Mouse (Mus musculus) C2C12 (cell line): ENCODE results near the gene Msantd2. TPM values are rescaled to one million over a fixed set of nuclear protein-coding genes. Genes with fewer than 3 reads are reported as not detected.

Experiments
- H3K27me3 ChIP-seq: one replicate; pipeline ENCODE4 v1.6.1; 2011; ENCODE audit not compliant: control insufficient read depth, insufficient read depth, insufficient read length
- H3K36me3 ChIP-seq: one replicate; pipeline ENCODE4 v1.6.1; 2011; ENCODE audit not compliant: control insufficient read depth, insufficient read depth
- H3K4me3 ChIP-seq: one replicate; pipeline ENCODE4 v1.5.1; 2011; ENCODE audit warnings: mild to moderate bottlenecking, control low read depth; ENCODE audit not compliant: poor library complexity, insufficient read depth, severe bottlenecking
- H3K79me2 ChIP-seq: one replicate; pipeline ENCODE4 v1.6.1; 2011; ENCODE audit not compliant: control insufficient read depth, insufficient read depth
- H3K79me3 ChIP-seq: one replicate; pipeline ENCODE4 v1.6.1; 2011; ENCODE audit warnings: low read depth, control low read depth
- H3ac ChIP-seq: one replicate; pipeline ENCODE3; 2011; ENCODE audit warnings: low read depth; ENCODE audit not compliant: control insufficient read depth, insufficient read length
- CEBPB ChIP-seq: IDR thresholded peaks from one replicate; pipeline ENCODE4 v1.6.1; 2011; ENCODE audit warnings: low read depth, mild to moderate bottlenecking, control low read depth, moderate library complexity
- CTCF ChIP-seq: IDR thresholded peaks from one replicate; pipeline ENCODE4 v1.5.1; 2011; ENCODE audit not compliant: control insufficient read depth, insufficient read depth, insufficient read length
- FOSL1 ChIP-seq: IDR thresholded peaks from one replicate; pipeline ENCODE4 v1.8.0; 2011; ENCODE audit warnings: mild to moderate bottlenecking, low read length; ENCODE audit not compliant: poor library complexity, insufficient read depth, severe bottlenecking
- MAX ChIP-seq: IDR thresholded peaks from one replicate; pipeline ENCODE4 v1.6.1; 2011; ENCODE audit warnings: mild to moderate bottlenecking, control low read depth
- MYOD1 ChIP-seq: IDR thresholded peaks from one replicate; pipeline ENCODE4 v1.6.1; 2011; ENCODE audit warnings: low read depth; ENCODE audit not compliant: control insufficient read depth, insufficient read length
- MYOG ChIP-seq: IDR thresholded peaks from one replicate; pipeline ENCODE4 v1.6.1; 2011; ENCODE audit not compliant: control insufficient read depth, insufficient read length; ENCODE audit errors: extremely low read depth
- USF1 ChIP-seq: IDR thresholded peaks from one replicate; pipeline ENCODE4 v1.6.1; 2011; ENCODE audit warnings: low read depth, mild to moderate bottlenecking, control low read depth, moderate library complexity
- polyA plus RNA-seq: library from polyadenylated mRNA; unstranded; fragments of >200 nt; fragmentation: generic; extraction: Trizol; gene quantifications from one replicate; pipeline ENCODE4 v1.2.1, GENCODE M21; 2012; ENCODE audit warnings: missing spikeins

The Msantd2 gene
- polyA plus RNA-seq, 1 experiment, result 8.4 TPM

DNA sequence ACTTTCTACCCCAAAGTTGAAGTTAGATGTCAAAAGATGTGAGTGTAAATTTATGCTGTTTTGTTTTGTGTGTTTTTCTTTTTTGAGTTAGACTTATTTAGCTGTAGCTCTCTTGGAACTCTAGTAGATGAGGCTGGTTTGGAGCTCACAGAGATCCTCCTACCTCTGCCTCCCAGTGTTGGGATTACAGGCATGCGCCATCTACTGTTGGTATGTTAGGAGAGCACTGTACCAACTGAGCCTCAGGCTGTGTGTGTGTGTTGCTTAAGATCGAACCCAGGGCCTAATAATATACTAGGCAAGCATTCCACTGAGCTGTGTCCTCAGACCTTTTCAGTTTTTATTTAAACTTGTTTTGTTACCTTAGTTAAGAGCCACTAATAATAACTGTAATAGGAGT, 23.0 kb downstream of the Msantd2 start:
- Histone ChIP-seq H3K79me2 (peaks cover 94% of the 10 kb centered on the region), H3K79me3 (peaks cover 31% of the 10 kb centered on the region), H3K4me3 (no peak overlapping the region), H3K36me3 (no peaks in the 10 kb centered on the region), H3ac (no peak overlapping the region), H3K27me3 (no peaks in the 10 kb centered on the region)
- TF ChIP-seq USF1 (no peak), MYOG (no peak), CTCF (no peak), MAX (no peak), FOSL1 (no peak), MYOD1 (no peak)

DNA sequence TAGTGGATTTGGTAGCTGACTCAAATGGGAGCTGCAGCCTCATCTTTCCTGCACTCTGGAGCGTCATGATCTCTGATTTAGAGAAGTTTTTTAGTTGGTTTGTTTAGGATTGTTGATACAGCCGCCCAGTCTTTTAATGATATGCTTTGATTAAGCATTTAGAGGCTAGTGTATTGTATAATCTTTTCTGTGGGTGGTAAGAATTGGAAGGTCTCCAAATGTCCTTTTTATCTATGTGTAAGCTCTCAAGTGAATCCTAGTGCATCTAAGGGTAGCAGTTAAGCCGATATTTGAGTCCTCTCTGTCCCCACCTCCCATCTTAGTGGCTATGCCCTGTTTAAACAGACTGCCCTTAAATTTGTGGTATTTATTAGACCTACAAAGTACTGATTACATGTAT, 25.3 kb downstream of the Msantd2 start:
- Histone ChIP-seq H3ac (no peak overlapping the region), H3K36me3 (no peaks in the 10 kb centered on the region), H3K79me2 (peaks cover 74% of the 10 kb centered on the region), H3K4me3 (no peak overlapping the region), H3K27me3 (no peaks in the 10 kb centered on the region), H3K79me3 (peaks cover 27% of the 10 kb centered on the region)
- no peak for TF ChIP-seq USF1
- no peak for TF ChIP-seq MAX
- TF ChIP-seq CEBPB, result no peak
- TF ChIP-seq MYOG, result no peak
- TF ChIP-seq MYOD1, result no peak
- no peak for TF ChIP-seq CTCF
- TF ChIP-seq FOSL1, result no peak

DNA sequence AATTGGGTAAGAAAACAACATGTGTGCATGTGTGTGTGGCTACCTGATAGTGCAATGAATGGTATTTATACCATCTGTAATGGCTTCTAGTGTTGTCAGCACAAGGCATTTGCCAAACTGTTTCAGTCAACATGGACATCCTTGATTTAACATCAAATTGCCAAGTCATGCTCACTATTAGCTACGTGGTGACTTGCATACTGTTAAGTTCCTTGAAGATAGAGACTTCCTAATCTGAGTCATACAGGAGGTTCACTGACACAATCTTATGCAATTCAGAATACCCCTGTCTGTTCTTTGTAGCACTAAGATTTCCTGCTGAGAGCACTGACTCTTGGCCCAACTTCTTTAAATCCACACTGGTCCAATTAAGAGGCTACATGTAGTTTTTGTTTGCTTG, 28.3 kb downstream of the Msantd2 start:
- Histone ChIP-seq H3ac (no peak overlapping the region), H3K36me3 (no peaks in the 10 kb centered on the region), H3K79me2 (peaks cover 45% of the 10 kb centered on the region), H3K27me3 (no peaks in the 10 kb centered on the region), H3K4me3 (no peak overlapping the region), H3K79me3 (peaks cover 19% of the 10 kb centered on the region)
- no peak for TF ChIP-seq FOSL1
- no peak for TF ChIP-seq MYOG
- TF ChIP-seq MAX, result no peak
- no peak for TF ChIP-seq CEBPB
- TF ChIP-seq USF1, result no peak
- TF ChIP-seq CTCF, result no peak
- TF ChIP-seq MYOD1, result no peak

DNA sequence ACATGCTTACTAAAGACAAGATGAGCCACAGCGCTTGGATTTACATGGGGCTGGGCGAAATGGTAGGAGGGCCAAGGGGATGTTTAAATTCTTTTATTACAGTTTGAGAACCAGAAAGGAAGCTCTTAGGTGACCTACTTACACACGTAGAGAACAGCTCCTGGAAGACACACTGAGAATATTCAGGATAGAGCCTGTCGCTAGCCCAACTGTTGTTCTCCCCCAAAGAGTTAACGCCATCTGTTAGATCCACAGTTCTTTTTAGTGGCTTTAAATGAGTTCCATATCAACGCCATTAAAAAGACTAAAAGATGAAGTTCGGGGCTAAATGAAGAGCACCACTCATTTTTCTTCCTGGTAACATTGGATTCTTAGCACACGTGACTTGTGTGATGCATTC, 29.9 kb downstream of the Msantd2 start:
- no peak overlapping the region for H3K4me3 ChIP-seq
- H3K79me2 ChIP-seq, result peaks cover 32% of the 10 kb centered on the region
- H3K36me3 ChIP-seq, result peaks cover 11% of the 10 kb centered on the region
- TF ChIP-seq MAX, result no peak
- H3K27me3 ChIP-seq, result no peaks in the 10 kb centered on the region
- peaks cover 16% of the 10 kb centered on the region for H3K79me3 ChIP-seq
- no peak overlapping the region for H3ac ChIP-seq

DNA sequence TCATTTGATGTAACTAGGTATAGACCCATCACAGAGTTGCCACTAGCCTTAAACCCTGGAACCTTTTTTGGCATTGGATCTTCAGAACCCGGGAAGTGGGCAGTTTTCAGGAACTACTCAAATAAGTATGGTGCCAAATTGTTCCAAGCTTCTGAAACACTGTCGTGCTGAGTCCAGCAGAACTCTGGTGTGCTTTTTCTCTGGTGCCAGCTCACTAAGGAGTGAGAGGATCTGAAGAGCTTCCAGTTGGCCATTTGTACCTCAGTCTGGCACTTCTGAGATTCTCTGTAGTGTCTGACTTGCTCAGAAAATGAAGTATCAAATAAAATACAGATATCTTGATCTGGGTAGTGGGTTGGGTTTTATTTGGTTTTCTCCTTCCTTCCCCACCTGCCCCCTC, 30.9 kb downstream of the Msantd2 start:
- peaks cover 15% of the 10 kb centered on the region for H3K79me3 ChIP-seq
- no peaks in the 10 kb centered on the region for H3K27me3 ChIP-seq
- TF ChIP-seq USF1, result no peak
- no peak for TF ChIP-seq CTCF
- no peak for TF ChIP-seq CEBPB
- no peak for TF ChIP-seq MYOG
- TF ChIP-seq MAX, result no peak
- TF ChIP-seq MYOD1, result no peak
- TF ChIP-seq FOSL1, result no peak
- peaks cover 22% of the 10 kb centered on the region for H3K79me2 ChIP-seq
- H3ac ChIP-seq, result no peak overlapping the region
- peaks cover 11% of the 10 kb centered on the region for H3K36me3 ChIP-seq
- no peak overlapping the region for H3K4me3 ChIP-seq

DNA sequence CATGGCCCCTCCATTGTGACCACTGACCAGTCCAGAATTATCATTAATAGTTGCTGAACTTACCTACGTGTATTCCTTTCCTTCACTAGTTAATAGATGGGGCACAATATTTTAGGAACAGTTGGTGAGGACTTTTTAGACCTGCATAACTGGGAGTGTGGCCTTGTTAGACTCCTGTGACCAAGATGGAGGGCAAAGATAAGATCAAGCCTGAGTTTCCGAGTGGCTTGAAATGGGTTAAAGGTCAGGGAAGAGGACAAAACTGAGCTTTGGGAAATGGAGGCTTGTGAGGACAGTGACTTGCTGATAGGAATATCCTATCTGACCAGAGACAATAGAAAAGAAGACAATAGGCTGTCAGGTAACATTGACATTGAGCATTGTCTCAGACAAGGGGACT, 36.3 kb downstream of the Msantd2 start:
- Histone ChIP-seq H3K79me3 (no peaks in the 10 kb centered on the region), H3ac (no peak overlapping the region), H3K36me3 (peaks cover 19% of the 10 kb centered on the region), H3K79me2 (no peaks in the 10 kb centered on the region), H3K27me3 (no peaks in the 10 kb centered on the region), H3K4me3 (no peak overlapping the region)
- TF ChIP-seq FOSL1 (no peak), MYOD1 (no peak), CTCF (no peak), CEBPB (no peak), USF1 (no peak), MYOG (no peak), MAX (no peak)
